Mouse (Mus musculus) right cerebral cortex, postnatal 10 days (tissue): Measurements from ENCODE around the gene Tmx4.
"Not testable (repeated sequence)": the region's sequence is repeated elsewhere in the genome, so short reads cannot be mapped to it uniquely, and the experiment has no call there.

Source experiments
- DNase-seq, 2 experiments: peaks; one replicate each; pipeline ENCODE4 v3.0.0; 2021; ENCODE audit warnings: low spot score in 2 of 2

Gene Tmx4

GRCm38 (mm10) chr2:134643514-134644300 is at the start of gene Tmx4:
Gene Tmx4 (minus strand): TSS chr2:134644145.
- DNase-seq, result peak; percentile 99

GRCm38 (mm10) chr2:134692125-134692524 is 48.2 kb upstream of the Tmx4 start:
- no peak for DNase-seq

- DNase-seq, result no peak
Observed at GRCm38 (mm10) chr2:134691055-134691454, 47.1 kb upstream of the Tmx4 start.

- DNase-seq, result no peak
Observed at GRCm38 (mm10) chr2:134682326-134682725, 38.4 kb upstream of the Tmx4 start.

- DNase-seq, result peak; percentile 66 to 68
Observed at GRCm38 (mm10) chr2:134681271-134681961, 37.5 kb upstream of the Tmx4 start.

- DNase-seq, result no peak
Observed at GRCm38 (mm10) chr2:134679567-134679966, 35.6 kb upstream of the Tmx4 start.

- DNase-seq, result no peak
Observed at GRCm38 (mm10) chr2:134675465-134675864, 31.5 kb upstream of the Tmx4 start.

- peak; percentile 59 to 65 for DNase-seq
Observed at GRCm38 (mm10) chr2:134673604-134674003, 29.7 kb upstream of the Tmx4 start.

- no peak for DNase-seq
Observed at GRCm38 (mm10) chr2:134656477-134656876, 12.5 kb upstream of the Tmx4 start.

- no peak for DNase-seq
Observed at GRCm38 (mm10) chr2:134654668-134655067, 10.7 kb upstream of the Tmx4 start.

- no peak for DNase-seq
Observed at GRCm38 (mm10) chr2:134652759-134653158, 8.8 kb upstream of the Tmx4 start.

- peak; percentile 49 to 73 for DNase-seq
Observed at GRCm38 (mm10) chr2:134648999-134649398, 5.1 kb upstream of the Tmx4 start.

GRCm38 (mm10) chr2:134645752-134646151 is 1.8 kb upstream of the Tmx4 start:
- DNase-seq, result no peak

GRCm38 (mm10) chr2:134645166-134645565 is 1.2 kb upstream of the Tmx4 start:
- no peak for DNase-seq

GRCm38 (mm10) chr2:134644301-134644912 is 462 bp upstream of the Tmx4 start:
- no peak for DNase-seq

- no peak for DNase-seq
Observed at GRCm38 (mm10) chr2:134642377-134642776, 1.6 kb downstream of the Tmx4 start.

- DNase-seq, result no peak
Observed at GRCm38 (mm10) chr2:134641372-134641771, 2.6 kb downstream of the Tmx4 start.

GRCm38 (mm10) chr2:134640398-134640797 is 3.5 kb downstream of the Tmx4 start:
- no peak for DNase-seq

GRCm38 (mm10) chr2:134628541-134628940 is 15.4 kb downstream of the Tmx4 start:
- not testable (repeated sequence) for DNase-seq

GRCm38 (mm10) chr2:134604935-134605334 is 39.0 kb downstream of the Tmx4 start:
- no peak for DNase-seq

GRCm38 (mm10) chr2:134591081-134591694 is 52.8 kb downstream of the Tmx4 start:
- DNase-seq, result no peak

GRCm38 (mm10) chr2:134585243-134585642 is 58.7 kb downstream of the Tmx4 start:
- DNase-seq, result no peak
